Mouse (Mus musculus) myocyte (in vitro differentiated cells): ENCODE measurements at regions not wholly inside any gene's neighbourhood (a gene's known extent, or its start where the extent isn't known, plus 50 kb on each side); places are given as distances from the start of the nearest gene placed in this dataset.

Source experiments
- H3K27me3 ChIP-seq: one replicate; pipeline ENCODE4 v1.6.1; 2011; ENCODE audit not compliant: control insufficient read depth, insufficient read depth, insufficient read length
- H3K36me3 ChIP-seq: one replicate; pipeline ENCODE4 v1.6.1; 2011; ENCODE audit not compliant: control insufficient read depth, insufficient read depth
- H3K4me2 ChIP-seq: one replicate; pipeline ENCODE4 v1.6.1; 2011; ENCODE audit warnings: low read depth, control low read depth
- H3K4me3 ChIP-seq: one replicate; pipeline ENCODE4 v1.5.1; 2011; ENCODE audit warnings: mild to moderate bottlenecking, control low read depth, moderate library complexity
- H3K79me2 ChIP-seq: one replicate; pipeline ENCODE4 v1.6.1; 2011; ENCODE audit not compliant: control insufficient read depth, insufficient read depth
- H3ac ChIP-seq: one replicate; pipeline ENCODE4 v1.6.1; 2011; ENCODE audit not compliant: control insufficient read depth, insufficient read length
- CEBPB ChIP-seq: IDR thresholded peaks from 2 replicates; pipeline ENCODE4 v1.6.1; 2011; ENCODE audit warnings: mild to moderate bottlenecking, moderate library complexity; ENCODE audit not compliant: poor library complexity, insufficient read depth, severe bottlenecking
- E2F4 ChIP-seq: IDR thresholded peaks from one replicate; pipeline ENCODE4 v1.6.1; 2011; ENCODE audit warnings: mild to moderate bottlenecking, control low read depth, moderate library complexity; ENCODE audit not compliant: insufficient read depth
- MAX ChIP-seq: IDR thresholded peaks from one replicate; pipeline ENCODE4 v1.6.1; 2011; ENCODE audit warnings: low read depth, mild to moderate bottlenecking, control low read depth
- MYOD1 ChIP-seq, 3 experiments: IDR thresholded peaks; one replicate each; pipeline ENCODE4 v1.6.1; 2011; ENCODE audit warnings: control low read depth in 2 of 3, low read depth in 2 of 3, mild to moderate bottlenecking in 2 of 3, moderate library complexity in 1 of 3; ENCODE audit not compliant: insufficient read length in 2 of 3, control insufficient read depth in 1 of 3
- MYOG ChIP-seq, 3 experiments: IDR thresholded peaks; one replicate each; pipeline ENCODE4 v1.6.1; 2011; ENCODE audit warnings: control low read depth in 2 of 3, low read depth in 2 of 3, mild to moderate bottlenecking in 2 of 3; ENCODE audit not compliant: insufficient read length in 2 of 3, control insufficient read depth in 1 of 3, insufficient read depth in 1 of 3
- POLR2A ChIP-seq: IDR thresholded peaks from one replicate; pipeline ENCODE4 v1.6.1; 2011; ENCODE audit warnings: low read depth, mild to moderate bottlenecking, control low read depth, moderate library complexity; ENCODE audit not compliant: insufficient read length
- POLR2AphosphoS2 ChIP-seq: IDR thresholded peaks from one replicate; pipeline ENCODE4 v1.6.1; 2011; ENCODE audit warnings: low read depth, control low read depth; ENCODE audit not compliant: insufficient read length
- REST ChIP-seq: IDR thresholded peaks from one replicate; pipeline ENCODE4 v1.6.1; 2011; ENCODE audit warnings: mild to moderate bottlenecking, control low read depth, moderate library complexity; ENCODE audit not compliant: insufficient read depth, insufficient read length
- SRF ChIP-seq: IDR thresholded peaks from one replicate; pipeline ENCODE4 v1.6.1; 2011; ENCODE audit warnings: low read depth; ENCODE audit not compliant: control insufficient read depth, insufficient read length
- TCF12 ChIP-seq: IDR thresholded peaks from one replicate; pipeline ENCODE4 v1.6.1; 2011; ENCODE audit warnings: mild to moderate bottlenecking, control low read depth; ENCODE audit not compliant: poor library complexity, insufficient read depth, severe bottlenecking
- TCF3 ChIP-seq: IDR thresholded peaks from one replicate; pipeline ENCODE4 v1.6.1; 2011; ENCODE audit warnings: low read depth, control low read depth; ENCODE audit not compliant: insufficient read length
- USF1 ChIP-seq: IDR thresholded peaks from one replicate; pipeline ENCODE4 v1.6.1; 2011; ENCODE audit warnings: low read depth, mild to moderate bottlenecking, control low read depth, moderate library complexity

- no peaks in the 10 kb centered on the region for H3K79me2 ChIP-seq
- no peak overlapping the region for H3K4me2 ChIP-seq
- no peaks in the 10 kb centered on the region for H3K36me3 ChIP-seq
- peaks cover 16% of the 10 kb centered on the region for H3K27me3 ChIP-seq
- no peak overlapping the region for H3ac ChIP-seq
- H3K4me3 ChIP-seq = no peak overlapping the region
- TF ChIP-seq TCF3 = no peak
Measured at GRCm38 (mm10) chr5:111622481-111622880, 111.2 kb upstream of the Gm26897 start.

GRCm38 (mm10) chr5:111626273-111626798 lies 107.4 kb upstream of the Gm26897 start:
- Histone ChIP-seq H3ac (no peak overlapping the region), H3K4me3 (no peak overlapping the region), H3K27me3 (no peaks in the 10 kb centered on the region), H3K79me2 (no peaks in the 10 kb centered on the region), H3K4me2 (no peak overlapping the region), H3K36me3 (no peaks in the 10 kb centered on the region)
- TF ChIP-seq POLR2AphosphoS2 (no peak), MAX (no peak), SRF (no peak), USF1 (no peak)

GRCm38 (mm10) chr5:111630313-111630844 lies 103.3 kb upstream of the Gm26897 start:
- TF ChIP-seq CEBPB (no peak), MYOD1 (IDR thresholded peaks at IDR 0.05; ENCODE audit: control insufficient read depth in 1 of 3, insufficient read length in 2 of 3, low read depth in 2 of 3) (no peak), TCF3 (no peak), MYOG (IDR thresholded peaks at IDR 0.05; ENCODE audit: control insufficient read depth in 1 of 3, insufficient read depth in 1 of 3, insufficient read length in 2 of 3, low read depth in 2 of 3) (no peak), REST (no peak), POLR2AphosphoS2 (no peak), MAX (no peak), E2F4 (no peak), USF1 (no peak), TCF12 (no peak), POLR2A (no peak), SRF (no peak)
- H3ac ChIP-seq = no peak overlapping the region
- no peaks in the 10 kb centered on the region for H3K36me3 ChIP-seq
- H3K4me2 ChIP-seq = no peak overlapping the region
- H3K27me3 ChIP-seq = no peaks in the 10 kb centered on the region
- H3K4me3 ChIP-seq = no peak overlapping the region
- H3K79me2 ChIP-seq = no peaks in the 10 kb centered on the region

GRCm38 (mm10) chr5:111631572-111632161 lies 102.1 kb upstream of the Gm26897 start:
- H3K79me2 ChIP-seq = no peaks in the 10 kb centered on the region
- H3K4me2 ChIP-seq = no peak overlapping the region
- no peaks in the 10 kb centered on the region for H3K36me3 ChIP-seq
- no peak overlapping the region for H3K4me3 ChIP-seq
- no peak for TF ChIP-seq TCF12
- TF ChIP-seq CEBPB = no peak
- no peak for TF ChIP-seq SRF
- no peak for TF ChIP-seq USF1
- no peak for TF ChIP-seq MAX
- no peak for TF ChIP-seq TCF3
- TF ChIP-seq E2F4 = no peak
- TF ChIP-seq POLR2A = no peak
- TF ChIP-seq MYOG (IDR thresholded peaks at IDR 0.05; ENCODE audit: control insufficient read depth in 1 of 3, insufficient read depth in 1 of 3, insufficient read length in 2 of 3, low read depth in 2 of 3) = no peak
- TF ChIP-seq REST = no peak
- peaks cover under 1% of the 10 kb centered on the region for H3K27me3 ChIP-seq
- no peak overlapping the region for H3ac ChIP-seq

- Histone ChIP-seq H3ac (no peak overlapping the region), H3K79me2 (no peaks in the 10 kb centered on the region), H3K4me2 (no peak overlapping the region), H3K36me3 (no peaks in the 10 kb centered on the region), H3K4me3 (no peak overlapping the region), H3K27me3 (peaks cover 28% of the 10 kb centered on the region)
- no peak for TF ChIP-seq MAX
- TF ChIP-seq TCF12 = no peak
- TF ChIP-seq POLR2AphosphoS2 = no peak
- TF ChIP-seq REST = no peak
- TF ChIP-seq MYOD1 (IDR thresholded peaks at IDR 0.05; ENCODE audit: control insufficient read depth in 1 of 3, insufficient read length in 2 of 3, low read depth in 2 of 3) = no peak
- no peak for TF ChIP-seq POLR2A
- TF ChIP-seq TCF3 = no peak
- TF ChIP-seq CEBPB = no peak
- TF ChIP-seq MYOG (IDR thresholded peaks at IDR 0.05; ENCODE audit: control insufficient read depth in 1 of 3, insufficient read depth in 1 of 3, insufficient read length in 2 of 3, low read depth in 2 of 3) = no peak
- no peak for TF ChIP-seq E2F4
- TF ChIP-seq USF1 = no peak
- no peak for TF ChIP-seq SRF
Measured at GRCm38 (mm10) chr5:111635092-111635491, 98.6 kb upstream of the Gm26897 start.
